9 mouse cellular contexts compared by ENCODE assay signal in genomic region chr14:117572213-117572612, GRCm38 (mm10).
DNase-seq lines count a peak whose midpoint lies in the region; ATAC-seq and TF ChIP-seq lines count a peak whose summit lies in the region.
"Had no signal": no experiment of that assay in that cellular context is flagged by ENCODE, and none has a peak within 500 bp of the region (broad histone marks: within the 10 kb centered on the region; RNA-seq: fewer than 3 reads in every experiment).

No protein-coding gene starts in this region.

- no peaks in the 10 kb centered on the region for H3K27me3 ChIP-seq in intestine, postnatal 0 days (replicated peaks; ENCODE audit: control insufficient read depth, insufficient read depth, low read length)
- H3K27me3 ChIP-seq: megakaryocyte, embryonic 14.5 days had no signal

- no peak for TF ChIP-seq CTCF in intestine, postnatal 0 days (IDR thresholded peaks at IDR 0.05; ENCODE audit: low read depth)

- no peak for ATAC-seq in intestine, postnatal 0 days

- H3K9ac ChIP-seq in intestine, postnatal 0 days (ENCODE audit: low read depth, low read length), result no peak overlapping the region

- no peak overlapping the region for H3K4me2 ChIP-seq in intestine, postnatal 0 days (replicated peaks; ENCODE audit: low read depth)

- no peaks in the 10 kb centered on the region for H3K36me3 ChIP-seq in intestine, postnatal 0 days (ENCODE audit: control insufficient read depth, insufficient read depth)

- no peaks in the 10 kb centered on the region for H3K9me3 ChIP-seq in intestine, postnatal 0 days (ENCODE audit: control insufficient read depth)

- no peaks in the 10 kb centered on the region for H3K4me1 ChIP-seq in intestine, postnatal 0 days (replicated peaks; ENCODE audit: control insufficient read depth, insufficient read depth, low read length)
- H3K4me1 ChIP-seq: megakaryocyte, embryonic 14.5 days had no signal

- H3K27ac ChIP-seq in intestine, postnatal 0 days (ENCODE audit: low read depth, low read length), result no peak overlapping the region

- 61% methylated on average over 8 of the region's 8 CpGs for WGBS in intestine, postnatal 0 days

- intact Hi-C loops in left cerebral cortex, postnatal 10 days (cut with DNase I), result no loop called here

- H3K4me3 ChIP-seq in intestine, postnatal 0 days (ENCODE audit: low read depth, low read length), result no peak overlapping the region

- peak; percentile 38 for DNase-seq in adrenal gland, postnatal 14 days
- no peak for DNase-seq in adrenal gland, adult (ENCODE audit: inconsistent age in 2 of 2, low spot score in 1 of 2)
- DNase-seq in layer of hippocampus, postnatal 36 days, result peak; percentile 5 to 14
- DNase-seq in layer of hippocampus, adult 11-12 months (ENCODE audit: low spot score), result no peak
- DNase-seq in left cerebral cortex, postnatal 10 days (ENCODE audit: extremely low spot score in 1 of 2, low spot score in 2 of 2), result peak; percentile 31 to 38
- DNase-seq in right cerebral cortex, postnatal 4 days, result peak; percentile 46
- DNase-seq in thymus, postnatal 14 days, result no peak

Comparison
In these comparisons a context has a peak if more than half of its experiments do, and no peak if none do; other contexts are left out.
1. DNase-seq: peak in adrenal gland, postnatal 14 days (single experiment), layer of hippocampus, postnatal 36 days (2 of 2), left cerebral cortex, postnatal 10 days (2 of 2) and right cerebral cortex, postnatal 4 days (single experiment); none in adrenal gland, adult (0 of 2), layer of hippocampus, adult 11-12 months (single experiment) and thymus, postnatal 14 days (single experiment).